Mouse (Mus musculus): ENCODE results near the gene Nkx2-1.
"Not testable (repeated sequence)": the region's sequence is repeated elsewhere in the genome, so short reads cannot be mapped to it uniquely, and the experiment has no call there.

The Nkx2-1 gene

GRCm38 (mm10) chr12:56536884-56537265 is at the start of gene Nkx2-1:
TSS of gene Nkx2-1 (minus strand) at chr12:56536908.
- DNase-seq (ENCODE audit: low spot score in 2 of 2) = no peak

- peak; percentile 71 to 81 for DNase-seq (ENCODE audit: low spot score in 2 of 2)
Observed at GRCm38 (mm10) chr12:56541068-56541467, 4.4 kb upstream of the Nkx2-1 start.

- DNase-seq (ENCODE audit: low spot score in 2 of 2) = no peak
Observed at GRCm38 (mm10) chr12:56540591-56540990, 3.9 kb upstream of the Nkx2-1 start.

GRCm38 (mm10) chr12:56538601-56539000 is 1.9 kb upstream of the Nkx2-1 start:
- DNase-seq (ENCODE audit: low spot score in 2 of 2) = no peak

- DNase-seq (ENCODE audit: low spot score in 2 of 2) = no peak
Observed at GRCm38 (mm10) chr12:56537931-56538330, 1.2 kb upstream of the Nkx2-1 start.

GRCm38 (mm10) chr12:56537342-56537741 is 634 bp upstream of the Nkx2-1 start:
- no peak for DNase-seq (ENCODE audit: low spot score in 2 of 2)

GRCm38 (mm10) chr12:56536174-56536883 is 379 bp downstream of the Nkx2-1 start:
- DNase-seq (ENCODE audit: low spot score in 2 of 2) = no peak

GRCm38 (mm10) chr12:56535411-56536173 is 1.1 kb downstream of the Nkx2-1 start:
- no peak for DNase-seq (ENCODE audit: low spot score in 2 of 2)

- DNase-seq (ENCODE audit: low spot score in 2 of 2) = no peak
Observed at GRCm38 (mm10) chr12:56534651-56535326, 1.9 kb downstream of the Nkx2-1 start.

GRCm38 (mm10) chr12:56534311-56534650 is 2.4 kb downstream of the Nkx2-1 start:
- DNase-seq (ENCODE audit: low spot score in 2 of 2) = no peak

GRCm38 (mm10) chr12:56533501-56534310 is 3.0 kb downstream of the Nkx2-1 start:
- DNase-seq (ENCODE audit: low spot score in 2 of 2) = no peak

- DNase-seq (ENCODE audit: low spot score in 2 of 2) = no peak
Observed at GRCm38 (mm10) chr12:56532986-56533495, 3.7 kb downstream of the Nkx2-1 start.

GRCm38 (mm10) chr12:56532142-56532541 is 4.6 kb downstream of the Nkx2-1 start:
- DNase-seq (ENCODE audit: low spot score in 2 of 2) = no peak

- DNase-seq (ENCODE audit: low spot score in 2 of 2) = no peak
Observed at GRCm38 (mm10) chr12:56531051-56531620, 5.6 kb downstream of the Nkx2-1 start.

GRCm38 (mm10) chr12:56529931-56530330 is 6.8 kb downstream of the Nkx2-1 start:
- no peak for DNase-seq (ENCODE audit: low spot score in 2 of 2)

GRCm38 (mm10) chr12:56528881-56529681 is 7.6 kb downstream of the Nkx2-1 start:
- DNase-seq (ENCODE audit: low spot score in 2 of 2) = no peak

- DNase-seq (ENCODE audit: low spot score in 2 of 2) = no peak
Observed at GRCm38 (mm10) chr12:56528034-56528570, 8.6 kb downstream of the Nkx2-1 start.

- DNase-seq (ENCODE audit: low spot score in 2 of 2) = no peak
Observed at GRCm38 (mm10) chr12:56527071-56527470, 9.6 kb downstream of the Nkx2-1 start.

GRCm38 (mm10) chr12:56525219-56525797 is 11.4 kb downstream of the Nkx2-1 start:
- not testable (repeated sequence) for DNase-seq (ENCODE audit: low spot score in 2 of 2)

- DNase-seq (ENCODE audit: low spot score in 2 of 2) = no peak
Observed at GRCm38 (mm10) chr12:56524201-56524600, 12.5 kb downstream of the Nkx2-1 start.

Measured in cerebellum, postnatal 4 days (tissue).